Mouse (Mus musculus) lung, adult 2 months (tissue): ENCODE data around the gene Ccdc88c.

Experiments used
- CTCF ChIP-seq: fragments of 200-500 bp; IDR thresholded peaks from 2 replicates; pipeline ENCODE4 v1.5.1; 2011; ENCODE audit warnings: mild to moderate bottlenecking, low read length, control low read depth; ENCODE audit not compliant: insufficient read depth
- POLR2A ChIP-seq: fragments of 200-500 bp; IDR thresholded peaks from 2 replicates; pipeline ENCODE4 v1.6.1; 2011; ENCODE audit warnings: low read depth, mild to moderate bottlenecking, control low read depth, low read length, borderline replicate concordance; ENCODE audit errors: extremely low read depth

- TF ChIP-seq CTCF: no peak
- no peak for TF ChIP-seq POLR2A
Observed at GRCm38 (mm10) chr12:100982217-100982616, 46.6 kb downstream of the Ccdc88c start.
